Mouse (Mus musculus) layer of hippocampus, adult 9-11 months (tissue): ENCODE measurements around the gene Dpm3.
"Not testable (repeated sequence)": the region's sequence is repeated elsewhere in the genome, so short reads cannot be mapped to it uniquely, and the experiment has no call there.

ENCODE experiments used
- DNase-seq: peaks from one replicate; pipeline ENCODE4 v3.0.0; 2022

Gene Dpm3

DNA sequence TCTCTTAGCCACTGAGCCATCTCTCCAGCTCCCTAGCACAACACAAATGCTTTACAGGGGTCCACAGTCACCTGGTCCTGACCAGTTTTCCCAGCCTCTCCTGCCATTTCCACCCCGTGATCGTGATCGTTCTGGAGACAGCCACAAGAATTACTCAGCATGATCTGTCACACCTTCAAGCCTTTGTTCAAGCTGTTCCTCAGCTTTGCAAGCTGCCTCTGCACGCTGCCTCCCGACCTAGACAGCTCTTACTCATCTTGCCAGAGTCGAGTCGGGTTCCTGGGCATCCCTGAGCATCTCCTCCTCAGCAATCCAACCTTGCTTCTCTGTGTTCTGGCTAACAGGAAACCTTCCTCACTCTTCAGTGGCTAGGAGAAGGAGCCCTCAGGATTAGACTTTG lies at the start of gene Dpm3:
Dpm3 (plus strand) TSS at position 283 of the 400 bp plus-strand sequence.
- DNase-seq = no peak

DNA sequence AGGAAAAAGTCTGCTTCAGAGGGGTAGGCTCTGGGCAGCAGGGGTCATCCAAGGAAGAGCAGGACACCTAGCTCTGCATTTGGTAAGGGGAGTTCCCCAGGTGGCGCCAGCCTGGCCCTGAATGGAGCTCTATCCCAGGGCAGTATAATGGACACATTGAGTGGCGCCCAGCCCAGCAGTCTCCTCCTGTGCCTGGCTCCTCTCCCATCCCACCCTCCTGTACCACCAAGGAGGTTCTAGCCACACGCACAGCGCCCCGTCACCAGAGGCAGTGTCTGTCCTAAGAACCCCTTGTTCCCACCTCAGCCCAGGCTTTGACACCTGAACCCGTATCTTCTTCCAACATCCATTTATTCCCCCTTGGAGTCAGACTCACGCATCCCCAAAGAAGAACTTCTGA lies 49.4 kb upstream of the Dpm3 start:
- DNase-seq = no peak

GRCm38 (mm10) chr3:89210162-89210561 lies 49.0 kb upstream of the Dpm3 start:
- DNase-seq = no peak

- DNase-seq = no peak
Observed at GRCm38 (mm10) chr3:89210731-89211130, 48.4 kb upstream of the Dpm3 start.

DNA sequence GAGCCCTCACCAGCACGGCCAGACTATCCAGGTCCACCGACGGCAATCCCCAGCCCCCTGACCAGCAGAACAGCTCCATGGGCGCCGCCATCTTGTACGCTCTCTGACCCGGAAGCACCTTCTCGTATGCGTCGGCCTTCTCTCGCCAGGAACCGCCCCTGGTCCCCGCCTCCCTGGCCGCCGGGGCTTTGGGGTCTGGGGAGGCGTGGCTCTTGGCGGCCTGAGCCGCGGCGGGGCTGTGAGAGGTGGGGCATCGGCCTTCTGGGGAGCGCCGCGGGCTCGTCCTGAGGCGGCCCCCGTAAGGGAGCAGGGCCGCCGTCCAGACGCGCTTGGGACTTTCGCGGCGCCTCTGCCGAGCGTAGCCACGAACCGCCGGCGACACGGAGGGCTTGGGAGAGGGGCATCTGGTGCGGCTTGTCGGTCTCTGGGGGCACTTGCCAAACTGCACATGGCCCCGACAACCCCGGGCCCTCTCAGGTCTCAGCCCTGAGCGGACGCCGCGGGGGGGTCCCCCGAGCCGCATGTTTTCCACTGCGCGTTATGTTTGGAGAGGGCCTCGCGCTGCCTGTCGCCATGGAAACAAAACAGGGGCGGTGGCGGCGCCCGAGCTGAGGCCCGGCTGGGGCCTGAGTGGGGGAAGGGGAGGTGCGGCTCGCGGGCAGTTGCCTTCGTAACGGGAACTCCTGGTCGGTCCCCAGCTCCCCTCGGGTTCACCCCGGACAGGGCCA lies 45.2 kb upstream of the Dpm3 start:
- peak; percentile 91 for DNase-seq

GRCm38 (mm10) chr3:89214681-89215411 lies 44.3 kb upstream of the Dpm3 start, which contains the start of gene Thbs3:
Gene Thbs3 (plus strand): TSS chr3:89215180.
- no peak for DNase-seq

- DNase-seq = peak; percentile 87
Observed at GRCm38 (mm10) chr3:89215853-89216252, 43.3 kb upstream of the Dpm3 start.

- not testable (repeated sequence) for DNase-seq
Observed at GRCm38 (mm10) chr3:89216407-89216806, 42.8 kb upstream of the Dpm3 start.

DNA sequence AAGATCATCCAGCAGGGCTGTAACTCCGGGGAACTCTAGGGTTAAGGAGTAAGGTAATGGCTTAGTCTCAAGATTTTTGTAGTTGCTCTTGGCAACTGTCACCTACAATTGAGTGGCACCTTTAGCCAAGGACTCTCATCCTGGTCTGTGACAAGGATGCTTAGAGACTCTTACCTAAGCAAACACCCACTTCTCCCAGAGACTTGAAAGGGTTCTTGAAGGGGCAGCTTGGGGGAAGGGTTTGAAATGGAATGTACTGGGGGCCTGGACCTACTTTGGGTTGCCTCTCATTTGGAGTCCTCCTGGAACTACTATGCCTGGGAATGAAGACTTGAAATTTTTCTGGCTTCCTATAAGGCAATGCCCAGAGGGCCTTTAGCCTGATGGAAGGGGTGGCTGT lies 40.9 kb upstream of the Dpm3 start:
- DNase-seq = no peak

- DNase-seq = no peak
Observed at GRCm38 (mm10) chr3:89219546-89219945, 39.6 kb upstream of the Dpm3 start.

GRCm38 (mm10) chr3:89221167-89221566 lies 38.0 kb upstream of the Dpm3 start:
- DNase-seq = no peak

DNA sequence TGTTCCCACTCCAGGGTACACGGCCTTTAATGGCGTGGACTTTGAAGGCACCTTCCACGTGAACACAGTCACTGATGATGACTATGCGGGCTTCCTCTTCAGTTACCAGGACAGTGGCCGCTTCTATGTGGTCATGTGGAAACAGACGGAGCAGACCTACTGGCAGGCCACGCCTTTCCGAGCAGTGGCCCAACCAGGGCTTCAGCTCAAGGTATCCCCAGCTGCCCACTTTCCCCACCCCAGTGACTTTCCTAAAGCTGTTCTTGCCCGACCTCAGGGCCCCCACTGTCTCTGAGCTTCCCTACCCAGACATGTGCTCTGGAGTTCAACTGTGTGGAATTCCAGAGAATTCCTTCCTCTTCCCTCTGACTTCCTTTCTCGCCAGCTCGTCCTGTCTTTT lies 34.4 kb upstream of the Dpm3 start:
- DNase-seq = no peak

DNA sequence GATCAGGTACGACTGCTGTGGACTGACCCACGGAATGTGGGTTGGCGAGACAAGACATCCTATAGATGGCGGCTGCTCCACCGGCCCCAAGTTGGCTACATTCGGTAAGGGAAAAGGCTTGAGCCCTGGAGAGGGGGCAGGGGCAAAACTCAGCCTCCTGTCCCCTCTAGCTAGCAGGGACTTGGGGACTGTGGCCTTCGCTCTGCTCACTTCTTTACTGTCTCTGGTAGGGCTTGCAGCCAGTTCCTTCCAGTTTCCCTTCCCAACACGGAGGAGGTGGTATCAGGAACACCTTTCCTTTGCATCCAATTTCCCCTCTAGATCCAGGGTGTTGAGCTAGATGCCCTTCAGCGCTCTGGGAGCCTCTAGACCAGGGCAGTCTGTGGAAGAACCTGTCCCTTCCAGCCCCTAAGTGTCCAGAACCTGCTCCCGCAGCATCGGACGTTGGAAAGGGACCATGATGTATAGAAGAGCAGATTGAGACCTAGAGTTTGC lies 33.8 kb upstream of the Dpm3 start:
- no peak for DNase-seq

DNA sequence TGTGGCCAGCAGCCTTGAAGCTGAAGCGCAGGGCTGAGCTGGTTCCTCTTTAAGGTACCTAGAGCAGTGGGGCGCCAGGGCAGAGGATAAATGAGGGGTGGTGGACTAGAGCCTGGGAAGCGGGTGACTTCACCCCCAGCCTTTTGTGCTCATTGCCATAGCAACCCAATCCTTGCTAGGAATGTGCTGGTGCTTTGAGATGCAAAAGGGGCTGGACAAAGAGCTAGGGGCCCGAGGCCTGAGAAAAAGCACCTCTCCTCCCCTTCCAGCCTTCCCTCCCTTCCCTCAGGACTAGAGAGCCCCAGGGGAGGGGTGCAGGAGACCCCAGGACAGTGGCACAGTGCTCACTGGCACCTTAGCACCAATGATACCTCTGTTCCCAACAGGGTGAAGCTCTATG lies 33.2 kb upstream of the Dpm3 start:
- peak; percentile 62 for DNase-seq

DNA sequence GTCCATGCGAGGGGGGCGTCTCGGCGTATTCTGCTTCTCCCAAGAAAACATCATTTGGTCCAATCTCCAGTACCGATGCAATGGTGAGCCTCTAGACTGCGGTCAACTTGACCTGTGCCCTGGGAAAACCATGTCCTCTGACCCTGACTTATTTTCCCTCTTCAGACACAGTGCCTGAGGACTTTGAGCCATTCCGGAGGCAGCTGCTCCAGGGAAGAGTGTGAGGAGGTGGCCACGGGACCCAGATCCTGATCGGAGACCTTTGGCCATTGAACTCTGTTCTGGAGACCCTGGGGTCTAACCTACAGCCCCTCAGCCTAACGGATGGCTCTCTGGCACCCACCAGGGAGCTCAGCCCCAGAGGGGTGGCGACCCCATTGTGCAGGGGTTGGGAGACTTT lies 32.8 kb upstream of the Dpm3 start:
- DNase-seq = no peak

GRCm38 (mm10) chr3:89226900-89227299 lies 32.3 kb upstream of the Dpm3 start, which contains the start of gene Mtx1:
Gene Mtx1 (minus strand): TSS chr3:89227088.
- no peak for DNase-seq

DNA sequence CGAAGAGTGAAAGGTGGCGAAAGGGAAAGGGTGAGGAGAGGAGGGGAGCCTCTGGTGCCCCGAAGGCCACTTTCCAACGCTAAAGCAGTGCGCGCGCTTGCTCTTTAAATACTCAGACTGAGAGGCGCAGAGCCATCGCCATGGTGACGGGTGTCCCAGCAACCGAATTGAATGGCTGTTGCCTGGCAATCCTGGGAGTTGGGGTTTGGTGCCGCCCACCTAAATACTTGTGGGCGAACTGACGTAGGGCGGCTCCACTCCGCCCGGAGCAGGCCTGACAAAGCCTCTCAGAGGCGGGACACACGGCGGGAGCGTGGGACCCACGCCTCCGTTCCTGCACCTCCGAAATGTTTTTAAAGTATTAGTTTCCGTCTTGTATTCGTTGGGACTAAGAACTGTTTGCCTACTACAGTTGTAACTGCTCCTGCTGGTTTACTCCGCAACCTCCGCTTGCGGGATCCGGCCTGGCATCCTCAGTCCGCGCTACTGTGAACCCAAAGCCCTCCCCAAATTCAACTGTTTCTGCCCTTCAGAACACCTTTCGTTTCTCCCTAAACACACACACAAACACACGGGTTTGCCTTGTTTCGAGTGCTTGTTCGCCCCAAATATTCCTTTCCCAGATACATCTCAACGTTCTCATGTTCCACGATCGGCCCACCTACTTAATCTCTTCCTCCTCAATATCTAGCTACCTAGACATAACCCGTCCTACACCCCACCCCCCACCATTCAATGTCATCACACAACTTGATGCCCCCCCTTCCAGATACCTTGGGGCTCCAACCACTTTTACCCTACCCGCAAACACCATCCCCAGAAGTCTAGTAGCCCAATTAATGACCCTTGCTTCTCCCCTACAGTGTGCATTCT lies 31.6 kb upstream of the Dpm3 start:
- peak; percentile 94 for DNase-seq

- peak; percentile 70 for DNase-seq
Observed at GRCm38 (mm10) chr3:89228180-89228549, 31.0 kb upstream of the Dpm3 start.

DNA sequence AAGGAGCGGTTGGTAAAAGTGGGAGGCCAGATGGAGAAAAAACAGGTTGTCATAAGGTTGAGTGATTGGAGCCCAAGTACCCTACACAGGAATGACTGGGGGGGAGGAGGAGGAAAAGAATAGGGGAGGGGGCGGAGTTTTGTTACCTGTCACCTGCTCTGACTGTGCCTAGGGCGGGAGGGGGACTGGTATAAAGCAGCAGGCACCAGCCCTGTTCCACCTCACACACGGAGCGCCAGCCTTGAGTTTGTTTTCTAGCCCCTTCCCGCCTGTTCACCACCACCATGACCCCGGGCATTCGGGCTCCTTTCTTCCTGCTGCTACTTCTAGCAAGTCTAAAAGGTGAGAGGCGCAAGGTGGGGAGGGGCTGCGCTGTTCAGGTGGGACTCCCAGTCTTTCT lies 30.3 kb upstream of the Dpm3 start, which contains the start of gene Muc1:
Muc1 (plus strand) TSS at position 222 of the 400 bp plus-strand sequence.
- DNase-seq = no peak

DNA sequence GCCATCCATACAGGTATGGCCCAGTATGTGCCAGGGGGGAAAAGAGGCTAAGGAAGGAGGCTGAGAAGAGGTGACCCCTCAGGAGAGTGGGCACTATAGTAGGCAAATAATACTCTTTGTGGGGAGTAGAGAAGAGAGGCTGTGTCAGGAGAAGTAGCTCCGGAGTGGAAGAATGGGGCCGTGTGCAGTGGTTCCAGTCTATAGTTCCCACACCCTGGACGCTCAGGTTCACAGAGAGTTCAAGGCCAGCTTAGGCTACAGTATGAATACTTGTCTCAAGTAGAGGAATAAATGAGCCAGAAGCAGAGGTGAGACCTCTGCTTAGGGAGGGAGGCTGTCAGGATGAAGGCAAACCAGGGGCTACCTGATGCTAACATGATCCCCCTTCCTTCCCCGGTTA lies 29.9 kb upstream of the Dpm3 start:
- no peak for DNase-seq

DNA sequence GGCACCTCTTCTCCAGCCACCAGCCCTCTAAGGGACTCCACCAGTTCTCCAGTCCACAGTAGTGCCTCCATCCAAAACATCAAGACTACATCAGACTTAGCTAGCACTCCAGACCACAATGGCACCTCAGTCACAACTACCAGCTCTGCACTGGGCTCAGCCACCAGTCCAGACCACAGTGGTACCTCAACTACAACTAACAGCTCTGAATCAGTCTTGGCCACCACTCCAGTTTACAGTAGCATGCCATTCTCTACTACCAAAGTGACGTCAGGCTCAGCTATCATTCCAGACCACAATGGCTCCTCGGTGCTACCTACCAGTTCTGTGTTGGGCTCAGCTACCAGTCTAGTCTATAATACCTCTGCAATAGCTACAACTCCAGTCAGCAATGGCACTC lies 28.6 kb upstream of the Dpm3 start:
- DNase-seq = no peak

DNA sequence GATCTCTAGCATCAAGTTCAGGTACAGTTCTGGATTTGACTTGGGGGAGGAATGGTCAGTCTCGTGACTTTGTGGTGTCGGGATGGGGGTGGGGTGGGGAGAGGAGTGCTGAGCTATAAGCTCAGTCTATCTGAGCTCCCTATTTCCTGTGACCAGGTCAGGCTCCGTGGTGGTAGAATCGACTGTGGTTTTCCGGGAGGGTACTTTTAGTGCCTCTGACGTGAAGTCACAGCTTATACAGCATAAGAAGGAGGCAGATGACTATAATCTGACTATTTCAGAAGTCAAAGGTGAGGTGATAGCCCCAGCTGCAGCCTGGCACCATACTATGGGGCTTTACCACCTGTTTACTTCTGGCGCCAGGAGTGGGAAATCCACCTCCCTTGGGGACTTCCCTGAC lies 27.8 kb upstream of the Dpm3 start:
- DNase-seq = no peak

DNA sequence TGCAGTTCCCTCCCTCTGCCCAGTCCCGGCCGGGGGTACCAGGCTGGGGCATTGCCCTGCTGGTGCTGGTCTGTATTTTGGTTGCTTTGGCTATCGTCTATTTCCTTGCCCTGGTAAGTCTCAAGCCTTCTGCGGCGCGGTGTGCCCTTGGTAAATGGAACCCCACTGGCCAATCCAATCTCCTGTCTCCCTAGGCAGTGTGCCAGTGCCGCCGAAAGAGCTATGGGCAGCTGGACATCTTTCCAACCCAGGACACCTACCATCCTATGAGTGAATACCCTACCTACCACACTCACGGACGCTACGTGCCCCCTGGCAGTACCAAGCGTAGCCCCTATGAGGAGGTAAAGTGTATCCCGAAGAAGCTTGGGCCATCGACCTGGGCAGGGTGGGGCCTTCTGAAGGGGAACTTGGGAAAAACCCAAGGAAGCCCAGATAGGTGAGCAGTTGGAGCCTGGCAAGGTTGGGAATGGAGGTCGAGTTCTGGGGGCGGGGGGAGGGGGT lies 27.3 kb upstream of the Dpm3 start:
- DNase-seq = no peak
